Mouse (Mus musculus): Measurements from ENCODE around the gene Baat. TPM values are rescaled to one million over a fixed set of nuclear protein-coding genes. Genes with fewer than 3 reads are reported as not detected.

Gene Baat
- total RNA-seq (2014; fragmentation: Nextera tagmentation) (not detected in 2 replicates), total RNA-seq (2017) (0.12 TPM in 1 of 2 replicates, not detected in the other), polyA plus RNA-seq (2012) (not detected in 2 replicates)

GRCm38 (mm10) chr4:49506386-49506785 lies at the start of gene Baat:
Gene Baat, minus strand, starts transcription at chr4:49506557.
- DNase-seq (ENCODE audit: low spot score) (no peak), ATAC-seq (ENCODE audit: extremely low read depth, insufficient number of reproducible peaks, low FRiP score, poor library complexity, severe bottlenecking) (no peak)
- H3K36me3 ChIP-seq (replicated peaks) = peaks cover 2% of the 10 kb centered on the region
- 0 out of 2 replicates have a peak, but pooled peaks cover 3% of the 10 kb centered on the region for H3K27me3 ChIP-seq (ENCODE audit: insufficient read depth, low read length)
- no peak within 1 kb of the TSS for H3K4me3 ChIP-seq (ENCODE audit: low read depth, low read length)
- H3K4me1 ChIP-seq (ENCODE audit: insufficient read depth, low read depth, low read length) = peaks cover 4% of the 10 kb centered on the region
- no peak for TF ChIP-seq POLR2AphosphoS5 (IDR thresholded peaks at IDR 0.05; ENCODE audit: insufficient replicate concordance, low read depth, low read length)
- no peaks in the 10 kb centered on the region for H3K9me3 ChIP-seq (replicated peaks)

GRCm38 (mm10) chr4:49553380-49553779 lies 47.0 kb upstream of the Baat start:
- ATAC-seq (ENCODE audit: extremely low read depth, insufficient number of reproducible peaks, low FRiP score, poor library complexity, severe bottlenecking) (no peak), DNase-seq (ENCODE audit: low spot score) (no peak)
- TF ChIP-seq GATA2 (IDR thresholded peaks at IDR 0.05; ENCODE audit: borderline replicate concordance, low read depth, low read length) = no peak
- no peak for TF ChIP-seq GATA1 (IDR thresholded peaks at IDR 0.05; ENCODE audit: borderline replicate concordance, low read length)
- no peak for TF ChIP-seq CTCF (IDR thresholded peaks at IDR 0.05; ENCODE audit: low read depth, low read length)
- no peak for TF ChIP-seq TAL1 (conservative IDR thresholded peaks at IDR 0.05; ENCODE audit: low read depth, low read length)
- TF ChIP-seq POLR2AphosphoS5 (IDR thresholded peaks at IDR 0.05; ENCODE audit: insufficient replicate concordance, low read depth, low read length) = no peak
- H3K9me3 ChIP-seq (replicated peaks) = no peaks in the 10 kb centered on the region
- peaks cover 12% of the 10 kb centered on the region for H3K27me3 ChIP-seq (ENCODE audit: insufficient read depth, low read length)
- H3K36me3 ChIP-seq (replicated peaks) = no peaks in the 10 kb centered on the region
- H3K4me1 ChIP-seq (ENCODE audit: insufficient read depth, low read depth, low read length) = no peaks in the 10 kb centered on the region; the same call in 1 of the 2 replicates
- H3K4me3 ChIP-seq (ENCODE audit: low read depth, low read length) = no peak overlapping the region

- Histone ChIP-seq H3K27me3 (ENCODE audit: insufficient read depth, low read length) (peaks cover 22% of the 10 kb centered on the region), H3K4me3 (ENCODE audit: low read depth, low read length) (no peak within 1 kb of the TSS), H3K36me3 (replicated peaks) (no peaks in the 10 kb centered on the region), H3K9me3 (replicated peaks) (no peaks in the 10 kb centered on the region), H3K4me1 (ENCODE audit: insufficient read depth, low read depth, low read length) (no peaks in the 10 kb centered on the region)
- no peak for TF ChIP-seq POLR2AphosphoS5 (IDR thresholded peaks at IDR 0.05; ENCODE audit: insufficient replicate concordance, low read depth, low read length)
- no peak for TF ChIP-seq CTCF (IDR thresholded peaks at IDR 0.05; ENCODE audit: low read depth, low read length)
- no peak for TF ChIP-seq GATA2 (IDR thresholded peaks at IDR 0.05; ENCODE audit: borderline replicate concordance, low read depth, low read length)
- TF ChIP-seq GATA1 (IDR thresholded peaks at IDR 0.05; ENCODE audit: borderline replicate concordance, low read length) = no peak
- TF ChIP-seq TAL1 (conservative IDR thresholded peaks at IDR 0.05; ENCODE audit: low read depth, low read length) = no peak
- no peak for DNase-seq (ENCODE audit: low spot score)
- no peak for ATAC-seq (ENCODE audit: extremely low read depth, insufficient number of reproducible peaks, low FRiP score, poor library complexity, severe bottlenecking)
Measured at GRCm38 (mm10) chr4:49549383-49549782, 43.0 kb upstream of the Baat start, which contains the start of gene Aldob. Gene Aldob, minus strand, starts transcription at chr4:49549546.

- Histone ChIP-seq H3K27me3 (ENCODE audit: insufficient read depth, low read length) (peaks cover 22% of the 10 kb centered on the region), H3K4me3 (ENCODE audit: low read depth, low read length) (no peak overlapping the region), H3K4me1 (ENCODE audit: insufficient read depth, low read depth, low read length) (no peaks in the 10 kb centered on the region), H3K9me3 (replicated peaks) (no peaks in the 10 kb centered on the region), H3K36me3 (replicated peaks) (no peaks in the 10 kb centered on the region)
- TF ChIP-seq TAL1 (conservative IDR thresholded peaks at IDR 0.05; ENCODE audit: low read depth, low read length) (no peak), GATA1 (IDR thresholded peaks at IDR 0.05; ENCODE audit: borderline replicate concordance, low read length) (no peak), GATA2 (IDR thresholded peaks at IDR 0.05; ENCODE audit: borderline replicate concordance, low read depth, low read length) (no peak)
- no peak for ATAC-seq (ENCODE audit: extremely low read depth, insufficient number of reproducible peaks, low FRiP score, poor library complexity, severe bottlenecking)
- DNase-seq (ENCODE audit: low spot score) = no peak
Measured at GRCm38 (mm10) chr4:49547544-49548219, 41.3 kb upstream of the Baat start.

- Histone ChIP-seq H3K4me1 (ENCODE audit: insufficient read depth, low read depth, low read length) (no peaks in the 10 kb centered on the region), H3K9me3 (replicated peaks) (no peaks in the 10 kb centered on the region), H3K27me3 (ENCODE audit: insufficient read depth, low read length) (peaks cover 22% of the 10 kb centered on the region), H3K4me3 (ENCODE audit: low read depth, low read length) (no peak overlapping the region), H3K36me3 (replicated peaks) (no peaks in the 10 kb centered on the region)
- TF ChIP-seq POLR2AphosphoS5 (IDR thresholded peaks at IDR 0.05; ENCODE audit: insufficient replicate concordance, low read depth, low read length) = no peak
- TF ChIP-seq CTCF (IDR thresholded peaks at IDR 0.05; ENCODE audit: low read depth, low read length) = no peak
- no peak for TF ChIP-seq GATA1 (IDR thresholded peaks at IDR 0.05; ENCODE audit: borderline replicate concordance, low read length)
- no peak for TF ChIP-seq GATA2 (IDR thresholded peaks at IDR 0.05; ENCODE audit: borderline replicate concordance, low read depth, low read length)
- no peak for TF ChIP-seq TAL1 (conservative IDR thresholded peaks at IDR 0.05; ENCODE audit: low read depth, low read length)
- DNase-seq (ENCODE audit: low spot score) (no peak), ATAC-seq (ENCODE audit: extremely low read depth, insufficient number of reproducible peaks, low FRiP score, poor library complexity, severe bottlenecking) (no peak)
Measured at GRCm38 (mm10) chr4:49546873-49547543, 40.7 kb upstream of the Baat start.

- Histone ChIP-seq H3K4me3 (ENCODE audit: low read depth, low read length) (no peak overlapping the region), H3K9me3 (replicated peaks) (no peaks in the 10 kb centered on the region), H3K27me3 (ENCODE audit: insufficient read depth, low read length) (peaks cover 22% of the 10 kb centered on the region), H3K36me3 (replicated peaks) (no peaks in the 10 kb centered on the region), H3K4me1 (ENCODE audit: insufficient read depth, low read depth, low read length) (no peaks in the 10 kb centered on the region)
- TF ChIP-seq CTCF (IDR thresholded peaks at IDR 0.05; ENCODE audit: low read depth, low read length) = no peak
- TF ChIP-seq GATA2 (IDR thresholded peaks at IDR 0.05; ENCODE audit: borderline replicate concordance, low read depth, low read length) = no peak
- TF ChIP-seq GATA1 (IDR thresholded peaks at IDR 0.05; ENCODE audit: borderline replicate concordance, low read length) = no peak
- TF ChIP-seq POLR2AphosphoS5 (IDR thresholded peaks at IDR 0.05; ENCODE audit: insufficient replicate concordance, low read depth, low read length) = no peak
- TF ChIP-seq TAL1 (conservative IDR thresholded peaks at IDR 0.05; ENCODE audit: low read depth, low read length) = no peak
- DNase-seq (ENCODE audit: low spot score) (no peak), ATAC-seq (ENCODE audit: extremely low read depth, insufficient number of reproducible peaks, low FRiP score, poor library complexity, severe bottlenecking) (no peak)
Measured at GRCm38 (mm10) chr4:49546026-49546425, 39.7 kb upstream of the Baat start.
